Mouse (Mus musculus) hindbrain, embryonic 16.5 days (tissue): ENCODE data around the gene Gm26657. TPM values are rescaled to one million over a fixed set of nuclear protein-coding genes. Genes with fewer than 3 reads are reported as not detected.

Experiments
- polyA plus RNA-seq: library from polyadenylated mRNA; unstranded; fragments of >200 nt; fragmentation: Nextera tagmentation; extraction: Ambion mirVana; gene quantifications from 2 replicates; pipeline ENCODE4 v1.2.1, GENCODE M21; 2015

Gm26657 gene
- polyA plus RNA-seq, 1 experiment from 2014 or later: not detected

Other genes with a start within 250 kb of the Gm26657 start
- not detected in 2 replicates for gene Actl7b, start 1.4 kb downstream of the Gm26657 start, polyA plus RNA-seq
- gene Actl7a, start 3.3 kb downstream of the Gm26657 start, polyA plus RNA-seq: not detected in 2 replicates
- gene Elp1, start 62.3 kb downstream of the Gm26657 start, polyA plus RNA-seq: 56.8 and 60.3 TPM in 2 replicates
- 13.1 and 15.2 TPM in 2 replicates for gene Fam206a, start 62.3 kb downstream of the Gm26657 start, polyA plus RNA-seq
- 13.7 and 14.6 TPM in 2 replicates for gene Ctnnal1, start 125.1 kb downstream of the Gm26657 start, polyA plus RNA-seq
- 8.1 and 9.5 TPM in 2 replicates for gene Tmem245, start 207.4 kb downstream of the Gm26657 start, polyA plus RNA-seq